Mouse (Mus musculus) gonadal fat pad, adult 2 months (tissue): ENCODE results near the gene Noc4l. TPM values are rescaled to one million over a fixed set of nuclear protein-coding genes. Genes with fewer than 3 reads are reported as not detected.

ENCODE experiments used
- DNase-seq: peaks from one replicate; pipeline ENCODE4 v3.0.0-alpha.2; 2012; ENCODE audit warnings: low read depth
- polyA plus RNA-seq: library from polyadenylated mRNA; depleted of rRNA; stranded (reverse); fragments of >200 nt; gene quantifications from 2 replicates; pipeline ENCODE4 v1.2.3, GENCODE M21; 2012; rRNA removed

The Noc4l gene
- polyA plus RNA-seq, 1 experiment, result 33.9 TPM

GRCm38 (mm10) chr5:110609425-110609824, 43.8 kb downstream of the Noc4l start:
- DNase-seq, result no peak

DNA sequence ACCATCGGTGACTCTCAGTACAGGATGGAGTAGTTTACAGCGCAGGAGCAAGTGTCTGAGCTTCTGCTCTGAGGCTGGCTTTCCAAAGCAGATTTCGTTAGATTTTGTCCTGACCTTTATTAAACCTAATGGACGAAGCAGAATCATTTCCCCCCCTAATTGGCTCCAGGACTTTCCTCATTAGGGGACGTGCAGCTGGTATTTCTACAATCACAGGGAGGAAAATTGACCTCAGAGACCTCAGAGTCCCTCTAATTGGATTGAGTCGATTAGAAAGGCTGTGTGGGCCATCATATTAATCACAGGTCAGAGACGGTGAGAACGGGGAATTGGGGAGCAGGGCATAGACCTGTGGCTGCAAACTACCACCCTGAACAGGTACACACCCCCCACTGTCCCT, 44.3 kb downstream of the Noc4l start:
- DNase-seq, result no peak

DNA sequence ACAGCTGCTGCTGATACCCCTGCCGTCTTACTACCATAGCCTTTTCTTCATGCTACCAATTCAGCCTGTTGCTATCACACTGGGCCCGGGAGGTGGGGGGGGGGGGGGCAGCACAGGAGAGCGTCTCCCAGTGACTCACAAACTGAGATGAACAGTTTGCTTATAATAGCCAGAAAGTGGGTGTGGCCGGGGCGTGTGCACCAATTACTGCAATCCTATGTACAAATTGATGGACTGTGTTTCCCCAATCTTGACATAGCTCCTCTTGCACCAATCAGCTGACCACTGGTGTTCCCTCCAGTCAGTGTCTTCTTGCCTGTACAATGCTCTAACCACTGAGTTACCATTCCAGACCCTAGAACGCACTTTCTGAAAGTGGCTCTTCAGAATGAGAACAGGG, 44.9 kb downstream of the Noc4l start:
- DNase-seq, result no peak

DNA sequence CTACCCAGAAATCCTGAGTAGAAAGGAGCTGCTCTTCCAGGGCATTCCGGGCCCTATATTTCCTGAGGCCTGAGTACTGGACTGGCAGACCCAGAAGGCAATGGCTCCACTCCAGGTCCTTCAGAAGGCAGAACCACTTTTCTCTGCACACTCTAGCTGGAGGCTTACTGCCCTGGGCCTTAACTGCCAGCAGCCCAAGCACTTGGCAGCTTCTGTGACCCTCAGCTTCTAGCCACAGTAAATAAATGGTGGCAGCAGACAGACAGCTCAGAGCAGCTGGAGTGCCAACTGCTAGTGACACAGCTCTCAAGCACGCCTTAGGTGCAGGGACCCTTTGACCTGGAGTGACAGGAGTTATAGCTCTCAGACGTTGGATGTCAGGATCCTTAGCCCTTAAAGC, 45.5 kb downstream of the Noc4l start:
- DNase-seq, result no peak

DNA sequence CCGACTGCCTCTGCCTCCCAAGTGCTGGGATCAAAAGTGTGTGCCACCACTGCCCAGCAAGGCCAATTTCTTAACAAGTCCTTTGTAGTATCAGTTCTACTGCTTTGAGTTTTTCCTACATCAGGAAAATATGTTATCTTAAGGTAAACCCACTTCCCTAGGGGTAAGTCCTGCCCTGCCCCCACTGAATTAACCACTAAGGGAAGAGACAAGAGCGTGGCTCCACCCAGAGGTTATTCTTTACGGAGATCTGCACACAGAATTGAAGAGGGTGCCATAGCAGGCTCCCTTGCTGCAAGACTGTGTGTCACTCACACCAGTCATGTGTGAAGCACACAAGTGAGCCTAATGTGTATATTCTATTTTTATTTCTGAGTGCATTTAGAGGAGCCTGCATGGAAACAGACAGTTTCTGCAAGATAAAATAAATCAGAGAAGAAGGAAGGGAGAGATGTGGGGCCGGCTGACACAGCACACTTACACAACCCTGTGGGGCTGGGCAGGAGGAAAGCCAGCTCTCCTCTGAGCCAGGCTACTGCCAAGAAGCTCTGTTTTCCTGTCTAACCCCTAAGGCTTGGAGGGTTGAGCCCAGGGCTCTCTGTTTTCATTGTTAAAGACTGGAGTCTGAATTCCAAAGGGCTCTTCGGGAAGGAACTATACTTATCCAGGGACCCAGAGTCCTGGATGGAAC, 47.5 kb downstream of the Noc4l start:
- no peak for DNase-seq

DNA sequence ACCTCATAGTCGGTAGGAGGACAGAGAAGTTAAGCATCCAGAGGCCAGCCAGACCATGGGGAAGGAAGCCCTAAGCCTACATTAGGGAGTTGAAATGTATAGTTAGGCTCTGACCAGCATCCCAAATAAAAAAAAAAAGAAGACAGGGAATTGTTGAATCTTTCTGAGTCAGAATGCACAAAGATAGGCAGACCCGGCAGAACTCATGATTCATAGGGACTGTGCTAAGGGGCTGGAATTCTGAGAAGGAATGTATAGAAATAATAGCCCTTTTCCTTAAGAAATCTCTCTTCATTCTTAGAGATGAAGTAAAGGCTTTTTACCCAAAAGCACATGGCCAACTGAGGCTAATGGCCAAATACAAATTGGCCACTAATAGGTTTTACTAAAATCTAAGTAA, 48.9 kb downstream of the Noc4l start:
- no peak for DNase-seq

DNA sequence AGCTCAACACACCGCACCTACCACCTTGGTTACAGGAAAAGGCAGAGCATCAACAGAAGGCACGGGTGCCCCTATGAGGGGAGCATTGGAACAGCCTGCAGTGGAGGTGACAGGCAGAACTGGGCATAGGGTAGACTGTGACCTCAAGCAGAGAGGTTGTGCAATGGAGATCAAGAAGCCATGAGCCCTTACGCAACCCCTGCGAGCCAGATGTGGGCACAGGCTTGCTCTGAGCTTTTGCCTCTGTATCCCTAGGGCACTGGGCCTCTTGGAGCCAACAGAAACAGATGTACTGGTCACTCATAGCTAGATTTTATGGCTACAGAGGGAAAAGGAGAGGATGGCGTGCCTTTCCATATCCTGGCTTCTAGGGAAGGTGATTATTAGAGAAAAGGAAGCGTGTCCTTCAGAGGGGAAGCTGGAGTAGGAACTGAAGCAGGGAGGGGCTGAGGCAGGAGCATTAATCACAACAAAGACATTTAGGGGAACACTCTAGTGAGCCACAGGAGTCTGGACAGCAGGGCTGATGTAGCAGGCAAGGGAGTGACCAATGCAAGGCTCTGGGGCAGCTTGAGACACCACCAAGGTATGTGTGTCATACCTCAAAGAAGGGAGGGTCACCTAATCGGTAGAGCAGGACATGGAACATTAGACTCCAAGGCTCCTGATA, 50.1 kb downstream of the Noc4l start:
- no peak for DNase-seq

Other genes with a start within 250 kb of the Noc4l start
- 43.7 and 90.6 TPM in 2 replicates for gene Fbrsl1, start 204.9 kb downstream of the Noc4l start, polyA plus RNA-seq
- 2.2 and 3.4 TPM in 2 replicates for gene Galnt9, start 109.1 kb downstream of the Noc4l start, polyA plus RNA-seq
- 14.9 and 15.1 TPM in 2 replicates for gene Ddx51, start within 50 bp of the Noc4l start, polyA plus RNA-seq
- 29.4 and 48.4 TPM in 2 replicates for gene Ep400, start 117.3 kb upstream of the Noc4l start, polyA plus RNA-seq
- gene Pus1, start 127.2 kb upstream of the Noc4l start, polyA plus RNA-seq, result 18.1 and 22.5 TPM in 2 replicates
- gene Ulk1, start 156.7 kb upstream of the Noc4l start, polyA plus RNA-seq, result 36.0 and 43.5 TPM in 2 replicates
- 17.2 and 27.4 TPM in 2 replicates for gene Hscb, start 186.4 kb upstream of the Noc4l start, polyA plus RNA-seq
- gene Chek2, start 186.6 kb upstream of the Noc4l start, polyA plus RNA-seq, result 5.9 and 7.0 TPM in 2 replicates
- 10.1 and 13.0 TPM in 2 replicates for gene Ttc28, start 226.4 kb upstream of the Noc4l start, polyA plus RNA-seq